Mouse (Mus musculus): ENCODE data around the gene Dram1. TPM values are rescaled to one million over a fixed set of nuclear protein-coding genes. Genes with fewer than 3 reads are reported as not detected.

Dram1 gene
- polyA plus RNA-seq, 1 experiment from 2014 or later = 0.49 TPM

DNA sequence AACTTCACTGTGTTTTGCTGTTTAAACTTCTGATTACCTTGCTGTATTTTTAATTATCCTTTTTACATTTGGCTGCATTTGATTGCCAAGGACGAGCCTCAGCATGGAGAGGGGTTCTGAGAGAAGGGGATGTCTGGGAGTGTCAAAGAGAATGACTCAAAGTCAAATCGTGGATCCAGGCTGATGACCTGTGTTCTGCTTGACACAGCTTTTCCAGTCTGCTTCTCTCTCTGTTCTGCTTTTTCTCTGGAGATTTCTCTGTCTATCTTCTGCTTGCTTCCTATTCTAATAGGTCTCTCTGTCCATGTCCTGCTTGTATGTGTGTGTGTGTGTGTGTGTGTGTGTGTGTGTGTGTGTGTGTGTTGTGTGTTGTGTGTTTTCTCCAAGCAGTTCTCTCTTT is 30.9 kb upstream of the Dram1 start:
- ATAC-seq (replicated peaks; ENCODE audit: low FRiP score) (no peak), DNase-seq (ENCODE audit: low spot score) (no peak)
- Histone ChIP-seq H3K27me3 (ENCODE audit: control insufficient read depth, insufficient read depth, low read length) (no peaks in the 10 kb centered on the region), H3K9ac (ENCODE audit: low read length) (no peak overlapping the region), H3K9me3 (ENCODE audit: control insufficient read depth, low read length) (no peaks in the 10 kb centered on the region), H3K4me3 (ENCODE audit: low read depth, low read length) (no peak overlapping the region), H3K36me3 (ENCODE audit: control insufficient read depth, insufficient read depth, low read length) (no peaks in the 10 kb centered on the region), H3K27ac (ENCODE audit: low read depth, low read length) (no peak overlapping the region), H3K4me2 (ENCODE audit: low read depth, low read length, severe bottlenecking) (no peak overlapping the region), H3K4me1 (replicated peaks; ENCODE audit: control insufficient read depth, insufficient read depth, low read length) (no peaks in the 10 kb centered on the region)
- 66% methylated on average over 2 of the region's 2 CpGs for WGBS

DNA sequence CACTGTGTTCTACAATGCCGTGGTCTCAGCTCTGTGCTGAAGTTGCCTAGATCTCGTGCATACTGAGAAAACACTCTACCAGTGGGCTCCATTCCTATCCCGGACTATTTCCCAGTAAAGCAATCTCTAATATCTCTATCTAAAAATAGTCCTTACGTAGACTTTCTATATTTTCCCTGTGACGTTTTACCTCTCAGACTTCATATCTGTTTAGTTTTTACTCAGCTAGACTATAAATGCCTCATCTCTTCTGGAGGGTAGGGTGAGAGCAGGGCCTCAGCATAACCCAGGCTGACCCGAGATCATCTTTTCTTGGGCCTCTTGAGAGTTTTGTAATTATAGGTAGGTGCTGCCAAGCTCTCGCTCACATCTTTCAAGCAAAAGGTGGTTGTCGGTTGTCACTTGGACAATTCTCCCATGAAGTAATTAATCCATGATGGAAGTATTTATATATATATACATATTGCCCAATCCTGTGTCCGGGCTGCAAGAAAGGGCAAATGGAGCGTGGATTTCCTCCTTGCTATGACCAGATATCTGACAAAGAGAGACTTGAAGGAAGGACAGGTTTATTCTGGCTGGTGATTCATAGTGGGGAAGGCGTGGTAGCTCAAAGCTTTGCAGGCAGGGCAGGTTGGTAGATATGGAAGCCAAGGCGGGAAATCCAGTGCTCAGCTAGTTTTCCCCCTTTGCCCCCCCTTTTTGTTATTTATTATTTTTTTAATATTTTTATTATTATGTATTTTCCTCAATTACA is 29.2 kb upstream of the Dram1 start:
- DNase-seq (ENCODE audit: low spot score) = no peak
- Histone ChIP-seq H3K4me2 (ENCODE audit: low read depth, low read length, severe bottlenecking) (no peak overlapping the region), H3K9ac (ENCODE audit: low read length) (no peak overlapping the region), H3K9me3 (ENCODE audit: control insufficient read depth, low read length) (no peaks in the 10 kb centered on the region), H3K36me3 (ENCODE audit: control insufficient read depth, insufficient read depth, low read length) (no peaks in the 10 kb centered on the region), H3K4me1 (replicated peaks; ENCODE audit: control insufficient read depth, insufficient read depth, low read length) (no peaks in the 10 kb centered on the region), H3K27ac (ENCODE audit: low read depth, low read length) (no peak overlapping the region), H3K27me3 (ENCODE audit: control insufficient read depth, insufficient read depth, low read length) (no peaks in the 10 kb centered on the region), H3K4me3 (ENCODE audit: low read depth, low read length) (no peak overlapping the region)
- no peak for ATAC-seq (replicated peaks; ENCODE audit: low FRiP score)
- 91% methylated on average over 12 of the region's 12 CpGs for WGBS

DNA sequence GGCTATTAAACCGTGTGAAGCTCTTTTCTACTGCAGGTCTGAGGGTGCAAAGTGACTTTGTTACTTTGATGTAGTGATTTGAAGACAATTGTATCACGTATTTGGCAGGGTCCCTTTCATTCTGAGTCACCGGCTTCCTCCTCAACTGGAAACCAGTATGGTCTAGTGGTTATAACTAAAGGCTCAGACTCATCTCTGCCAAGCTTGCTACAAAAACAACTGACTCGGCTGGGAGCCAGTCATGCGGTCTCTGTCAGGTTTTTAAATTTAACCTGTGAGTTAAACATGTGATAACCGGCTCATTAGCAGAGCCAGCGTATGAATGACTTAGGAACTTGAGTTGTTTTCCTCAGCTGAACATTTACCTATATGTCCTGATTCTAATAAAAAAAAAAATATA is 26.9 kb upstream of the Dram1 start:
- Histone ChIP-seq H3K9me3 (ENCODE audit: control insufficient read depth, low read length) (no peaks in the 10 kb centered on the region), H3K4me2 (ENCODE audit: low read depth, low read length, severe bottlenecking) (no peak overlapping the region), H3K4me3 (ENCODE audit: low read depth, low read length) (no peak overlapping the region), H3K27me3 (ENCODE audit: control insufficient read depth, insufficient read depth, low read length) (no peaks in the 10 kb centered on the region), H3K36me3 (ENCODE audit: control insufficient read depth, insufficient read depth, low read length) (no peaks in the 10 kb centered on the region), H3K27ac (ENCODE audit: low read depth, low read length) (no peak overlapping the region), H3K9ac (ENCODE audit: low read length) (no peak overlapping the region), H3K4me1 (replicated peaks; ENCODE audit: control insufficient read depth, insufficient read depth, low read length) (no peaks in the 10 kb centered on the region)
- ATAC-seq (replicated peaks; ENCODE audit: low FRiP score) (no peak), DNase-seq (ENCODE audit: low spot score) (no peak)
- 93% methylated on average over 7 of the region's 7 CpGs for WGBS

DNA sequence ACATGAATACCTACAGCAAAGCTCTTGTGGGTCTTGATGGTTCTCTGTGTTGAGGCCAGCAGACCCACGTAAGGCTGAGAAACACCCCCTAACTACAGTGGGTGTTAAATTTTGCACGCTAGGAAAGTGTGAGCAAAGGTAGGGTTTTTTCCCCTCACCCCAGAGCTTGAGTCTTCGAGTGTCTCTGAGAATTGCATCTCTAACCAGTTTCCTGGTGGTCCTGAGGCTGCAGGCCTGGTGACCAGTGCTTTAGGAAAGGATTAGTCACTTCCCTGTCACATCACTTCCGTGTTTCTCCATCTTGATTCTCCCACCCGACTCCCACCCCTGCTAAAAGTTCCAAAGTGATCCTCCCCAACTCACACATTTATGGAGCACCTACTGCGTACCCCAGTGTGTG is 25.3 kb upstream of the Dram1 start:
- no peak for ATAC-seq (replicated peaks; ENCODE audit: low FRiP score)
- no peaks in the 10 kb centered on the region for H3K36me3 ChIP-seq (ENCODE audit: control insufficient read depth, insufficient read depth, low read length)
- no peaks in the 10 kb centered on the region for H3K4me1 ChIP-seq (replicated peaks; ENCODE audit: control insufficient read depth, insufficient read depth, low read length)
- no peak for DNase-seq (ENCODE audit: low spot score)
- WGBS = 91% methylated on average over 6 of the region's 6 CpGs
- H3K9ac ChIP-seq (ENCODE audit: low read length) = no peak overlapping the region
- H3K27ac ChIP-seq (ENCODE audit: low read depth, low read length) = no peak overlapping the region
- no peak overlapping the region for H3K4me3 ChIP-seq (ENCODE audit: low read depth, low read length)
- no peak overlapping the region for H3K4me2 ChIP-seq (ENCODE audit: low read depth, low read length, severe bottlenecking)
- H3K27me3 ChIP-seq (ENCODE audit: control insufficient read depth, insufficient read depth, low read length) = no peaks in the 10 kb centered on the region
- H3K9me3 ChIP-seq (ENCODE audit: control insufficient read depth, low read length) = no peaks in the 10 kb centered on the region

DNA sequence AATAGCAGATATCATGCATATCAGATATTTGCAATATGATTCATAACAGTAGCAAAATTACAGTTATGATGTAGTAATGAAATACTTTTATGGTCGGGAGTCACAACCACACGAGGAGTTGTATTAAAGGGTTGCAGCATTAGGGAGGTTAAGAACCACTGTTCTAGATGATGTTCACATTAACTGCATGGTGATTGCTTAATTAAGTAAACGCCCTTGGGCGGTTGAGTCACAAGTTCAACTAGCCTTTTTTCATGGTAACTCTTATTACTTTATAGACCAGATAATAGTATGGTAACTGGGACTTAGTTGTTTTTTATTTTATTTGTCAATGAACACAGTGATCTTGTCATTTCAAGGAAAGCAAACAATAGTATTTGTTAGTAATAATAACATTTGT is 24.1 kb upstream of the Dram1 start:
- Histone ChIP-seq H3K9me3 (ENCODE audit: control insufficient read depth, low read length) (no peaks in the 10 kb centered on the region), H3K4me3 (ENCODE audit: low read depth, low read length) (no peak overlapping the region), H3K27me3 (ENCODE audit: control insufficient read depth, insufficient read depth, low read length) (no peaks in the 10 kb centered on the region), H3K9ac (ENCODE audit: low read length) (no peak overlapping the region), H3K27ac (ENCODE audit: low read depth, low read length) (no peak overlapping the region), H3K4me1 (replicated peaks; ENCODE audit: control insufficient read depth, insufficient read depth, low read length) (no peaks in the 10 kb centered on the region), H3K36me3 (ENCODE audit: control insufficient read depth, insufficient read depth, low read length) (no peaks in the 10 kb centered on the region), H3K4me2 (ENCODE audit: low read depth, low read length, severe bottlenecking) (no peak overlapping the region)
- WGBS = 94% methylated on average over 4 of the region's 4 CpGs
- no peak for DNase-seq (ENCODE audit: low spot score)
- ATAC-seq (replicated peaks; ENCODE audit: low FRiP score) = no peak

DNA sequence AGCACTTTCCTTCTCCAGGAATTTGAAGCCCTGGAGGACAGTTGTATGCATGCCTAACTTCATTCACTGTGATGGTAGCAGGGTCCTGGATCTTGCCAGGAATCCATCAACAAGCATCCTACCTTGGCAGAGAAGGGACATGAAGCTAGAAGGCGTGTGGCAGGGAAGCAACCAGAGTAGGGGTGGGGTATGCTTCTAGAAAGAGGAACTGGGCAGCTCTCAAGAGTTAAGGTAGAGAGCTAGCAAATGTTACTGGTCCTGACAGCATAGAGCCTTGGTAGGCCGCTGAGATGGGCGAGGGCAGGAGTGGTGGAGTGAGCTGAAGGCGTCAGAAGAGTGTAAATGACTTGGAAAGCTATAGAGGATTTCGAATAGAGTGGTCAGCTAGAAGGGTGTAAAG is 20.4 kb upstream of the Dram1 start:
- Histone ChIP-seq H3K27me3 (ENCODE audit: control insufficient read depth, insufficient read depth, low read length) (no peaks in the 10 kb centered on the region), H3K27ac (ENCODE audit: low read depth, low read length) (no peak overlapping the region), H3K4me1 (replicated peaks; ENCODE audit: control insufficient read depth, insufficient read depth, low read length) (no peaks in the 10 kb centered on the region), H3K9ac (ENCODE audit: low read length) (no peak overlapping the region), H3K4me3 (ENCODE audit: low read depth, low read length) (no peak overlapping the region), H3K4me2 (ENCODE audit: low read depth, low read length, severe bottlenecking) (no peak overlapping the region), H3K36me3 (ENCODE audit: control insufficient read depth, insufficient read depth, low read length) (no peaks in the 10 kb centered on the region), H3K9me3 (ENCODE audit: control insufficient read depth, low read length) (no peaks in the 10 kb centered on the region)
- 91% methylated on average over 5 of the region's 5 CpGs for WGBS
- ATAC-seq (replicated peaks; ENCODE audit: low FRiP score) (no peak), DNase-seq (ENCODE audit: low spot score) (no peak)

DNA sequence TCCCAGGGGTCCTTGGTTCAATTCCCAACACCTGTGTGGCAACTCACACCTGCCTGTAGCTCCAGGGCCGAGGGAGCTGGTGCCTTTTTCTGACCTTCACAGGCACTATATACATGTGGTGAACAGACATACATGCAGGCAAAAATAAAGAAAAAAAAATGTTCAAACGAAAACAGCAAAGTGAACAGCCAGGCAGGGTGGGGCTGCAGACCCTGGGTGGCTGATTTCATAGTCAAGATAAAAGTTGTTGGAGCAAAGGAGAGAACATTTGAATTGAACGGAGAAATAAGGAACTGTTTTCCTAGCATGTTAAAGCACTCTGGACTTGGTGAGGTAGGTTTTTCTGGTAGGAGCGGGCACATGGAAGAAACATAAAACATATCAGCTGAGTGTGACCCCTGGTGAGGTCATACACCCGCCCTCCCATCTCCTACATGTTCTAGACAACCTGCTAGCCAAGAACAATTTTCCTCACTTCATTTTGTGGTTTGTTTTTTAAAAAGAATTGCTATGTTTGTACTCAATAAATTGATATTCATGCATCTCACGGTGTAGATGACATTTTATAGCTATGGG is 19.9 kb upstream of the Dram1 start:
- 93% methylated on average over 6 of the region's 6 CpGs for WGBS
- ATAC-seq (replicated peaks; ENCODE audit: low FRiP score) = no peak
- no peak overlapping the region for H3K27ac ChIP-seq (ENCODE audit: low read depth, low read length)
- DNase-seq (ENCODE audit: low spot score) = no peak
- no peaks in the 10 kb centered on the region for H3K4me1 ChIP-seq (replicated peaks; ENCODE audit: control insufficient read depth, insufficient read depth, low read length)
- H3K36me3 ChIP-seq (ENCODE audit: control insufficient read depth, insufficient read depth, low read length) = no peaks in the 10 kb centered on the region
- no peak overlapping the region for H3K9ac ChIP-seq (ENCODE audit: low read length)
- no peak overlapping the region for H3K4me3 ChIP-seq (ENCODE audit: low read depth, low read length)
- no peaks in the 10 kb centered on the region for H3K27me3 ChIP-seq (ENCODE audit: control insufficient read depth, insufficient read depth, low read length)
- no peak overlapping the region for H3K4me2 ChIP-seq (ENCODE audit: low read depth, low read length, severe bottlenecking)
- no peaks in the 10 kb centered on the region for H3K9me3 ChIP-seq (ENCODE audit: control insufficient read depth, low read length)

DNA sequence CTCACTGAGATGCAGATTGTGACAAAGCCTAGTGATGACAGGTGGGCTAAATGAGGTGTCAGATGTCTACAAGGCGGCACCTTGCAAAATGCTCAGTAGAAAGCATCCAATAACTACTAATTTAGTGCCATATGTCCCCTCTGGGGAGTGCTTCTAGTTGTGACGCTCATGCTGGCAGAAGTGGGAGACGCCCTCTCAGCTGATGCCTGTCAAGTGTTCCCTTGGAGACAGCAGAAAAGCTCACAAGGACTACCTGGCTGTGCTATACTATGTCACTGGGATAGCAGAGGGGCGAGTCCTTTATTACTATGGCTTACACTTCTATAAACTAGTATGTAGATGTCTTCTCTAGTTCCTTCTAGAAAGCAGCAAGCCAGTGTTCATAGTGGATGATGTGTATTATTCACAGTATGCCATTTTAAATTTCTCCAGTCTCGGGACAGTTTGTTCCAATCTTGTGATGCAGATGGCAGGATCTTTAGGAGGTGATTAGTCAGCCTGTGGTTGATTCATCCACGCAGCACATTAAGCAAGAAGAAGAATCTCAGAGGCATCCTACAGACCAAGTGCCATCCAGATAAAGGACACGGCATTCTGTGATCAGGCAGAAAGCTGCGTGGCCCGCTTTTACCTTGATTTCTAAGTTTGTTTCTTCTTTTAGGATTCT is 13.4 kb upstream of the Dram1 start:
- DNase-seq (ENCODE audit: low spot score) (no peak), ATAC-seq (replicated peaks; ENCODE audit: low FRiP score) (no peak)
- 91% methylated on average over 9 of the region's 9 CpGs for WGBS
- no peaks in the 10 kb centered on the region for H3K9me3 ChIP-seq (ENCODE audit: control insufficient read depth, low read length)
- H3K36me3 ChIP-seq (ENCODE audit: control insufficient read depth, insufficient read depth, low read length) = no peaks in the 10 kb centered on the region
- no peak overlapping the region for H3K27ac ChIP-seq (ENCODE audit: low read depth, low read length)
- H3K27me3 ChIP-seq (ENCODE audit: control insufficient read depth, insufficient read depth, low read length) = no peaks in the 10 kb centered on the region
- no peaks in the 10 kb centered on the region for H3K4me1 ChIP-seq (replicated peaks; ENCODE audit: control insufficient read depth, insufficient read depth, low read length)
- no peak overlapping the region for H3K4me2 ChIP-seq (ENCODE audit: low read depth, low read length, severe bottlenecking)
- H3K4me3 ChIP-seq (ENCODE audit: low read depth, low read length) = no peak overlapping the region
- H3K9ac ChIP-seq (ENCODE audit: low read length) = no peak overlapping the region

DNA sequence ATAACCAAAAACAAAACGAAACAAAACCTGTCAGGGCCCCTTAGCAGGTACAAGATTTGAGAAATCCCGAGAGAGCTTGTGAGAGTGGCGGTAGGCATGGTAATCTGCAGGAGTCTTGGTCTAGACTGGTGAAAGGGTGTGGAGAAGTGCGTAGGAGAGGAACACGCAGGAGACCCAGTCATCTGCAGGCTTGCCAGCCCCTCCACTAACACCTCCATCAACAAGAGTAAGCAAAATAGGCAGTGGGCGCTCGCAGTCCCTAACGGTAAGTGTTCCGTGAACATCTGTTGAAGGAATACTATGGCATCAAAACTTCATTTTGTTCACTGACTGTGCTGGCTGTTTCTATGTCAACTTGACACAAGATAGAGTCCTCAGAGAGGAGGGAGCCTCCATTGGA is 12.6 kb upstream of the Dram1 start:
- ATAC-seq (replicated peaks; ENCODE audit: low FRiP score) (no peak), DNase-seq (ENCODE audit: low spot score) (no peak)
- H3K27ac ChIP-seq (ENCODE audit: low read depth, low read length) = no peak overlapping the region
- H3K4me1 ChIP-seq (replicated peaks; ENCODE audit: control insufficient read depth, insufficient read depth, low read length) = no peaks in the 10 kb centered on the region
- no peaks in the 10 kb centered on the region for H3K36me3 ChIP-seq (ENCODE audit: control insufficient read depth, insufficient read depth, low read length)
- H3K27me3 ChIP-seq (ENCODE audit: control insufficient read depth, insufficient read depth, low read length) = no peaks in the 10 kb centered on the region
- no peak overlapping the region for H3K9ac ChIP-seq (ENCODE audit: low read length)
- no peaks in the 10 kb centered on the region for H3K9me3 ChIP-seq (ENCODE audit: control insufficient read depth, low read length)
- no peak overlapping the region for H3K4me3 ChIP-seq (ENCODE audit: low read depth, low read length)
- no peak overlapping the region for H3K4me2 ChIP-seq (ENCODE audit: low read depth, low read length, severe bottlenecking)
- 91% methylated on average over 9 of the region's 9 CpGs for WGBS
